Mouse (Mus musculus) limb, embryonic 14.5 days (tissue): ENCODE measurements around the gene Serhl. TPM values are rescaled to one million over a fixed set of nuclear protein-coding genes. Genes with fewer than 3 reads are reported as not detected.

Source experiments
- ATAC-seq: fragments of 200-750 bp; cut with Nextera tagmentation; 2 replicates; pipeline ENCODE4 v1.8.0; 2017; ENCODE audit warnings: low read depth, moderate number of reproducible peaks, moderate TSS enrichment; ENCODE audit not compliant: low FRiP score
- DNase-seq: peaks from one replicate; pipeline ENCODE4 v3.0.0-alpha.2; 2015; ENCODE audit warnings: low spot score
- H3K27ac ChIP-seq: fragments of 300-500 bp; sonication (generic); replicated peaks from 2 replicates; pipeline ENCODE4 v1.5.1; 2014; ENCODE audit warnings: low read depth, mild to moderate bottlenecking, low read length, moderate library complexity, mixed read lengths
- H3K27me3 ChIP-seq: fragments of 300-500 bp; sonication (generic); 2 replicates; pipeline ENCODE4 v1.6.1; 2014; ENCODE audit warnings: low read length, mixed read lengths; ENCODE audit not compliant: control insufficient read depth, insufficient read depth
- H3K36me3 ChIP-seq: fragments of 300-500 bp; sonication (generic); 2 replicates; pipeline ENCODE4 v1.6.1; 2014; ENCODE audit warnings: mild to moderate bottlenecking, low read length, moderate library complexity, mixed read lengths; ENCODE audit not compliant: control insufficient read depth, insufficient read depth
- H3K4me1 ChIP-seq: fragments of 300-500 bp; sonication (generic); 2 replicates; pipeline ENCODE4 v1.6.1; 2014; ENCODE audit warnings: antibody characterized with exemption, low read length, mixed read lengths; ENCODE audit not compliant: control insufficient read depth, insufficient read depth
- H3K4me2 ChIP-seq: fragments of 300-500 bp; sonication (generic); replicated peaks from 2 replicates; pipeline ENCODE4 v1.6.1; 2014; ENCODE audit warnings: low read depth, mild to moderate bottlenecking, low read length, moderate library complexity; ENCODE audit not compliant: severe bottlenecking
- H3K4me3 ChIP-seq: fragments of 300-500 bp; sonication (generic); replicated peaks from 2 replicates; pipeline ENCODE4 v1.5.1; 2014; ENCODE audit warnings: low read length
- H3K9ac ChIP-seq: fragments of 300-500 bp; sonication (generic); 2 replicates; pipeline ENCODE4 v1.6.1; 2014; ENCODE audit warnings: mild to moderate bottlenecking, low read depth, low read length, moderate library complexity; ENCODE audit not compliant: severe bottlenecking
- H3K9me3 ChIP-seq: fragments of 300-500 bp; sonication (generic); 2 replicates; pipeline ENCODE4 v1.6.1; 2016; ENCODE audit warnings: low read length; ENCODE audit not compliant: control insufficient read depth
- POLR2A ChIP-seq: fragments of 200-500 bp; IDR thresholded peaks from 2 replicates; pipeline ENCODE4 v1.8.0; 2012; ENCODE audit warnings: inconsistent platforms, mild to moderate bottlenecking, moderate library complexity, borderline replicate concordance; ENCODE audit not compliant: insufficient read depth, insufficient read length; ENCODE audit errors: extremely low read depth
- WGBS: fragments of 180-500 bp; shearing (Covaris S2); extraction: QIAGEN DNeasy Blood & Tissue Kit; methylation state at CpG from one replicate; pipeline ENCODE4 v1.1.7; 2014; 5-methylcytosine and 5-hydroxymethylcytosine counted together
- polyA plus RNA-seq, 2 experiments: library from polyadenylated mRNA; depleted of rRNA in 1 of 2; stranded (reverse) in 1 of 2; unstranded in 1 of 2; fragments of >200 nt; fragmentation: Nextera tagmentation in 1 of 2; extraction: Ambion mirVana in 1 of 2; gene quantifications; 2 replicates each; pipeline versions ENCODE4 v1.2.1 to v1.2.3; 2012 to 2014

Gene Serhl
- polyA plus RNA-seq, 2 experiments: 62.7 to 68.2 TPM

GRCm38 (mm10) chr15:83088495-83089428 is 544 bp upstream of the Serhl start:
- no peak for TF ChIP-seq POLR2A
- peak overlapping the region; percentile 16 for H3K4me2 ChIP-seq
- H3K4me1 ChIP-seq: peaks cover 11% of the 10 kb centered on the region
- no peak overlapping the region for H3K27ac ChIP-seq
- 10% methylated on average over 24 of the region's 27 CpGs for WGBS
- H3K9ac ChIP-seq: no peak overlapping the region
- H3K36me3 ChIP-seq: no peaks in the 10 kb centered on the region
- H3K9me3 ChIP-seq: no peaks in the 10 kb centered on the region
- H3K4me3 ChIP-seq: 0 out of 2 replicates have a peak overlapping the region, but pooled peaks have one; percentile 0
- no peak for DNase-seq
- no peaks in the 10 kb centered on the region for H3K27me3 ChIP-seq
- no peak for ATAC-seq

- ATAC-seq (peak; percentile 53), DNase-seq (peak; percentile 61)
- Histone ChIP-seq H3K27ac (0 out of 2 replicates have a peak overlapping the region, but pooled peaks have one; percentile 33), H3K36me3 (no peaks in the 10 kb centered on the region), H3K4me2 (no peak overlapping the region), H3K9ac (no peak overlapping the region), H3K27me3 (no peaks in the 10 kb centered on the region), H3K4me1 (peaks cover 11% of the 10 kb centered on the region), H3K9me3 (no peaks in the 10 kb centered on the region), H3K4me3 (no peak overlapping the region)
- 16% methylated on average over 3 of the region's 3 CpGs for WGBS
- TF ChIP-seq POLR2A: no peak
Measured at GRCm38 (mm10) chr15:83090874-83091273, 1.6 kb downstream of the Serhl start.

- Histone ChIP-seq H3K4me3 (no peak overlapping the region), H3K4me2 (no peak overlapping the region), H3K27ac (no peak overlapping the region), H3K36me3 (no peaks in the 10 kb centered on the region), H3K9me3 (no peaks in the 10 kb centered on the region), H3K27me3 (no peaks in the 10 kb centered on the region), H3K4me1 (peaks cover 8% of the 10 kb centered on the region), H3K9ac (no peak overlapping the region)
- no peak for TF ChIP-seq POLR2A
- no peak for ATAC-seq
- 68% methylated on average over 2 of the region's 2 CpGs for WGBS
- DNase-seq: no peak
Measured at GRCm38 (mm10) chr15:83093687-83094086, 4.4 kb downstream of the Serhl start.

GRCm38 (mm10) chr15:83095950-83096349 is 6.6 kb downstream of the Serhl start:
- H3K4me3 ChIP-seq: no peak overlapping the region
- ATAC-seq: no peak
- H3K9me3 ChIP-seq: no peaks in the 10 kb centered on the region
- H3K4me1 ChIP-seq: peaks cover 8% of the 10 kb centered on the region; the same call in 1 of the 2 replicates
- H3K36me3 ChIP-seq: no peaks in the 10 kb centered on the region
- 50% methylated on average over 2 of the region's 2 CpGs for WGBS
- no peak for DNase-seq
- no peak overlapping the region for H3K9ac ChIP-seq
- no peaks in the 10 kb centered on the region for H3K27me3 ChIP-seq
- H3K4me2 ChIP-seq: no peak overlapping the region
- no peak for TF ChIP-seq POLR2A
- no peak overlapping the region for H3K27ac ChIP-seq

GRCm38 (mm10) chr15:83099533-83100331 is 10.4 kb downstream of the Serhl start:
- Histone ChIP-seq H3K4me3 (peak overlapping the region; percentile 50), H3K27ac (0 out of 2 replicates have a peak overlapping the region, but pooled peaks have one; percentile 35), H3K4me1 (peaks cover 8% of the 10 kb centered on the region; the same call in 1 of the 2 replicates), H3K9me3 (no peaks in the 10 kb centered on the region), H3K4me2 (peak overlapping the region; percentile 79), H3K27me3 (no peaks in the 10 kb centered on the region), H3K36me3 (no peaks in the 10 kb centered on the region), H3K9ac (peak overlapping the region; percentile 71)
- 3% methylated on average over 31 of the region's 31 CpGs for WGBS
- ATAC-seq (peak; percentile 92), DNase-seq (peak; percentile 89)
- TF ChIP-seq POLR2A: peak; percentile 62; the same call in 1 of the 2 replicates
